Mouse (Mus musculus) retina, adult 2 months (tissue): ENCODE data around the gene Sgip1.

Experiments used
- DNase-seq: peaks from one replicate; pipeline ENCODE4 v3.0.0-alpha.2; 2012; ENCODE audit warnings: low read depth, low spot score

The Sgip1 gene

DNA sequence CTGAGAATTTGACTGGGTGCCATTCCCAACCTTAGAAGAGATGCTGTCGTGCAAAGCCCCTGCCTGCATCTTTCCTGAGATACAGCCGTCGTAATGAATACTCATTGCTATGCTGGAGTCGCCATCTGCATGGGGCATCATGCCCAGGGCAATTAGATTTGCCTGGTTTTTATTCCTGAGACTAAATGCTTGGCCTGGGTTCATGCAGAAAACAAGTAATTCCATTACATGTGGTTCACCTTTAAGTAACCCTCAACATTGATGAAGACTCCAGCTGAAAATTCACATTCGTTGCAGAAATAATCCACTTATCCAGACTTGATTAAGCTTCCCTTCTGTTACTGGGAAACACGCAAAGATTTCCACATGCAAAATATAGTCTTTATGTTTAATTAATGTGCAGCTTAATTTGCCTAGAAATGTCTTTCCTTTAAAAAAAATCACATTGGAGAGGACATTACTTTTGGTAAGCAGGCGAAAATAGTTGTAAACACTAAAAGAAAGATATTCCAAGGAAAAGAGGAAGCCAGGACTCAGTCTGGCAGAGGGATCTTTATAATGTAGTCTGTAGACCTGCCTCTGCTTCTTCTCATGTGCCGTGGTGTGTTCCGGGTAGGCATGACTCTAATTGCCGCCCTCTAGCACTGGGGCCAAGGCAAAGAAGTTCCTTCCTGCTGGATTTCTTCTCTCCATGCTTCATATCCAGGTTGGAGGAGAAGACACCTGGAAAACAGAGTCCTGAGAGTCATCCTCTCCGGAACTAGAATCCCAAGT lies 100.0 kb downstream of the Sgip1 start:
- DNase-seq = no peak

DNA sequence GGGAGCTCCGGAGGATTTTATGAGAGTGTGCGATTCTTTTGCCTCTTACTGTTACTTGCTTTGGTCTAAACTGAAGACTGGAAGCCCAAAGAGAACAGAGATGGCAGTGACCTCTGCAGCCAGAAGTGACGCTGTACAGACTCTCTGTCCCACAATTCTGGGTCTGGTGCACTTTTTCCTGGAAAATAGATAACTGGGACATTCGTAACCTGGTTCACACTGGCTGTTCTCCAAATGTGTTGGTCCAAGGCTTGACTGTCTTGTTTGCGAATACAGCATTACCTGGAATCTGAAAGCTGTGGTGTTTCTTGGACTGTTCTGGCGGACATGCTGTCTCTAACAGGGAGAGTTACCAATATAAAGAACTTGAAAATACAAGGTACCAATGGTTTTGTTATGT lies 109.4 kb downstream of the Sgip1 start:
- DNase-seq = no peak

DNA sequence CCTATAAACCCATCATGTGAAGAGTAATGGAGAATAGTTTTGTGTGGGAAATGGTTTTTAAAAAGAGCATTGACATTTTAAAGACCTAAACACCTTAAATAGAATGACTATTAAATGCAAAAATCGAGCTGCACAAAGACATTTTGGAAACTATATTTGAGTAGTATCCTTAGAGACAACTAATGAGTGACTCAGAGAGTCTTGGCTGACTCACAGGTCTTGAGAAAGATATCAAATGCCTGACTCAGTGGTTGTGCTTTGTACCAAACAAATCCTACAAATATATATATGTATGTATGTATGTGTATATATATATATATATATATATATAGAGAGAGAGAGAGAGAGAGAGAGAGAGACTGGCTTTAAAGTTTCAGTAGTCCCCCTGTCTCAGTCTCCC lies 110.1 kb downstream of the Sgip1 start:
- DNase-seq = no peak

DNA sequence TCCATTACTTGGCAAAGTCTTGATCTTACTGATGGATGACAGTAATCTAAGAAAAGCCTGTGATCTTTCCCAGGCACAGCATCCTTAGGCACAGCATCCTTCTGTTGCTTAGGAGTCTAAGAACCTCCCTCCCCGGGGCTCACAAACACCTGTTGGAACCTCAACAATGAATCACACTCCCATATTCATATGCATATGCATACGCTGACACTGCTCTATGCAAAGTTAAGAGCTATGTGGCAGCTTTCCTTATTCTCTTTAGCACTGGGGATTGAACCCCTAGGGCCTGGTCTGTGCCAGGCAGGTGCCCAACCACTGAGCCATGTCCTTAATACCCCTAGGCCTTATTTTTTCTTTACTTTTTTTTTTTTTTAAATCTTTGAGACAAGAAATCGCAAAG lies 111.2 kb downstream of the Sgip1 start:
- DNase-seq = no peak

DNA sequence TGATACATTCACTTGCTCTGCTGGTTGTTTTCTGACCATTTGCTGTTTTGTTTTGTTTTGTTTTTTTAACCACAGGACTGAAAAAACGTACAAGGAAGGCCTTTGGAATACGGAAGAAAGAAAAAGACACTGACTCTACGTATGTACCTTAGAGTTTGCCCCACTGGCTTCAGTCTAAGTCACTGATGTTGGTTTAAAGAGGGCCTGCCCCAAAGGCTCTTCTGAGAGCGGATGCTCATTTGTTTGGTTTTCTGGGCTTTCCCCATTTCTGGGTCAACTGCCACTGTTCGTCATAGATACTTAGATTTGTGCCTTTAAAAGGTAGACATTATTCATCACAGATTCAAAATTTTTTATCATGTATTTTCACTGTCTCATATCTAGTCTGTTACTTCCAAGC lies 111.7 kb downstream of the Sgip1 start:
- DNase-seq = no peak

DNA sequence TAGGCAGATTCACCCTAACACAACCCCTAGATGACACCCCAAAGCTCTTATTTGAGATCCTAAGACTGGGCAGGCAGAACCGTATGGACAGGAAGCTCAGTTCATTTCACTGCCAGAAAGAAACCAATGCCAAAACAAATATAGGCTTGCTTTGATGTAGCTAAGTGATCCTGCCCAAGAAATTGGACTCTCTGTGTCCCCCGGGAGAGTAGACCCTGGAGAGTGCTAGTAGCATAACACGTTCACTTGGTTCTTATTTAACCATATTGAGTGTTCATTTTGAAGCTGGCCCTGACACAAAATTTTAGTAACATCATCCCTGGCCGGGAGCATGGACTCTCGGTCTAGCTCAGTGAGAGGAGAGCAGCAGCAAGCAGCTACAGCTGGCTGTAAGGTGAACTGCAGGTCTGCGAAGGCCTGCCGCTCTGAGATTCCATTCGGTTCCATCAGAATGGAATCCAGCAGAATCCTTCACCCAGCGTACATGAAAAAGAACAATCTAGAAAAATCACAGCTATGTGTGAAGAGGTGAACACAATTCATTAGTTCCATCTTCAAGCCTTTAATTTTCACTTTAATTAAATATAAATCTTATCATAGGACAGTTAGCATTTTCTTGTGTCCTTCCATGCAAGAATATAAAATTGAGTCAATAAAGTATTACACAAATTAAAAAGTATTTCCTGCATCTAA lies 112.4 kb downstream of the Sgip1 start:
- no peak for DNase-seq

DNA sequence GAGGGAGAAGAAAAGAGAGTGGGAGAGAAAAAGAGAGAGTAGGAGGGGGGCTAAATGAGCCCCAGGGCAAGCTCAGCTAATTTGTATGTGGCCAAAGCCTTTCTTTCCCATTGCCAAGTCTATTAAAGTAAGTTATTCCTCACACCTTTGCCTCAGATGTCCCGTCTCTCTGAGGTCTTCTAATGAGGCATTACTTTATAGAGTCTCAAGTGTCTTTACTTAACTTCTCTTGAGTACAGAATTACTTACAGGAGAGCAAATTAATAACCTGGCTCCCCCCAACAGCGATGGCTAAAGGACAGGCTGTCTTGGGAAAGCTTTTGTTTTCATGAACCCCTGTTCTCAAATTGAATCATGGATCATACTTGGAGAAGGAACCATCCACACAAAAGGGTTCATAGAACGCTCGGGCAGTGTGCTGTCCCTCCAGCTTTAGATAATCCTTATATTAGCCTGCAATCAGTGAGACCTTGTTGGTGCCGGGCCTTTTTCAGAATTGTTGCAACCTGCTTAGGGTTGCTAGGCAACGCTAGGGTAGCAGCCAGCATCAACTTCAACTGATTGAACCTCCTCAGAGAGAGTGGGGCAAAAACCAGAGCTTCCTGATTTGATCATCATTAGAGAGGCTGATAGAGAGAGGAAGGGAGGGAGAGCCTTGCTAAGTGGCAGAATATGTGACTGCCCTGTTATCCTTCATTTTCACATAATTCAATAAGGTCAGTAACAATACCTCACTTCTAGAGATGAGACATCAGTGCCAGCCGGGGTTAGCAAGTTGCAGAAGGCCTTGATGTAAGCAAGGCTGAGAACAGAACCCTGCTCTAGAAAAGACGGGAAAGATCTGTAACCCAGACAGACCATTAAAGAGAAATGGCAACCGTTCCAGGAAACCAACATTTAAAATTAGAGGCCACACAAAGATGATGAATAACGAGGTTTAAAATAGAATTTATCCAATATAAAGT lies 114.1 kb downstream of the Sgip1 start:
- DNase-seq = peak; percentile 16

DNA sequence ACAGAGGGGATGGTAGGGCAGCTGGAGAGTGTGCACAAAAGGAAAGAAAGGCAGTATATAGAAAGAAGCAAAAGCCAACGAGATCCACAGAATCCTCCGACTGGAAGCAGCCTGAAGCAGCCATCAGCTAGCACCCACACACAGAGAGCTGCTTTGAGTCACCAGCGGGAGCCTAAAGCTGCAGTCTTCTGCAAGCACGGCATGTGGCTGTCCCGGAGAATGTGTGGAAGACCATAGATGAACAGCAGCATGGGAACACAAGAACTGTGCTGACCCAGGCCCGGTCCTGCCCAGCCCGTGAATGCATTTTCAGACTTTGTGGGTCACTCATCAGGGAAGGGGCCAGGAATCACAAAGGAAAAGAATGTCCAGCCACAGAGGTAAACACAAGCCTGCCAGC lies 115.0 kb downstream of the Sgip1 start:
- no peak for DNase-seq

DNA sequence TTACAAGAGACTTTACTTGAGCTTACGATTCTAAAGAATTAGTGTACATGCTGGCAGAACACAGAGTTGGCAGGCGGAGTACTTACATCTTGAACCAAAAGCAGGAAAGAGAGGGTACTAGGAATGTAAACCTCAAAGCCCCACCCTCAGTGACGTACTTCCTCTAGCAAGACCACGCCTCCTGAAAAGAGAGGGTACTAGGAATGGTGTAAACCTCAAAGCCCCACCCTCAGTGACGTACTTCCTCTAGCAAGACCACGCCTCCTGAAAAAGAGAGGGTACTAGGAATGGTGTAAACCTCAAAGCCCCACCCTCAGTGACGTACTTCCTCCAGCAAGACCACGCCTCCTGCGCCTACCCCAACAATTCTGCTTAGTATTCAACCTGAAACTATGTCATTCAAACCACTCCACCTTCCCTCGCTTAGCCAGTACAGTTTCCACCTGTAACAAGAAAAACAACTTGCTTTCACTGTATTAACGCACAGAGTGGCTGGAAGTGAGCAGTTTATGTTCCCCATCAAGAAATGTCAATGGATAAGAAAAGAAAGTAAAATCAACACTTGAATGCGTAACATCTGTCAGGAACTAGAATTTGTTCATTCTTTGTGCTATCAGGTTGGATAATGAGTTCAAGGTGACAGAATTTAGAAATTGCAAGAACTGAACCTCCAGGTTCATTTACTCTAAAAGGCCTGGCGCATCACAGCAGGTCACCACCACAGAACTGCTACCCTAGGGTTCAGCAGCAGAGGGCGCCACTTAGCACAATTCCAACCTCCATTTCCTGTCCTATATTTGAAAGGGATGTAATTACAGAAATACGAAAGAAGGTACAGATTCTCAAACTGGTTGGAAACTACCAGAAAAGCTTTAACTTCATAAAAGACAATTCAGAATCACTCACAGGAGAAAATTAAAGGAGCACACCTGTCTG lies 118.4 kb downstream of the Sgip1 start:
- peak; percentile 11 for DNase-seq

DNA sequence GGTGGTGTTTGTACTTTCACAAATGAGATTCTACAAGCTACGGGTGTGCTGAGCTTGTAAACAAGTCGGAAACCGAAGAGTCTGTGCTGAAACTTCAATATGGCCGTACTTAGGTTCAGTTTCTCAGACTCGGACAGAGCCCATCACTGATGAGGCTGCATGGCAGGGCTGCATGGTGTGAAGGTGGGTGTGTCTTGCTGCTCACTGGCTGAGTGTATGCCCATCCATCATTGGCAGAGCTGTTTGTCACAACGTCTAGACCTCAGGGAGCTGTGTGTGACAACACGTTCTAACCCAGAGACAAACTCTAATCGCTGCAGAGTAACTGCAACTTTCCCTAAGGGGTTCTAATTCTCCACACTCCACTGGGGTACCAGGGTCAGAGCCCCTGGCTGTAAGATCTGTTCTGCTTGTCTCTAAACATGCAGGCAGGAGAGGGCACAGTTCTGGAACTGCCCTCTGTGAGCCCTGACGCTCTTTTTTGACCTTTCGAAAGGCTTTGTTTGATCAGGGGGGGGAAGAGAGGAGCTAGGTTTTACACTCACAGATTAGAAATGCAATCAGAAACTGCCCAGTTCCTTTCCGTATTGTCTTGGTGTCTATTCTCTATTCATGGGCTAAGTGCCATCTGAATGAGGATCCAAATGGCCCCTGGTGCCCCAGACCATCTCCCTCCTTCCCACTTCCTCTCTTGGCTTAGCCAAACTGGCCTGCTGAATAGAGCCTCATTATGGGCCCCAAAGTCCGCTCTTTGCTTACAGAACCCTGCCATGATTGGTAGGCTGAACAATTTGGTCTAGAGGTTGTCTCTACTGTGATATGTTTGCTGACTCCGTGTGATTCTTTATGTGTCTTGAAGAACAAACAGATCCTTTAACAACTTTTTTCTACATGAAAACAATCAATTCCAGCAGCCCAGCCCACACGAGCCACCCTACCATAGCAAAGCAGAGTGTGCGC lies 121.9 kb downstream of the Sgip1 start:
- DNase-seq = no peak

DNA sequence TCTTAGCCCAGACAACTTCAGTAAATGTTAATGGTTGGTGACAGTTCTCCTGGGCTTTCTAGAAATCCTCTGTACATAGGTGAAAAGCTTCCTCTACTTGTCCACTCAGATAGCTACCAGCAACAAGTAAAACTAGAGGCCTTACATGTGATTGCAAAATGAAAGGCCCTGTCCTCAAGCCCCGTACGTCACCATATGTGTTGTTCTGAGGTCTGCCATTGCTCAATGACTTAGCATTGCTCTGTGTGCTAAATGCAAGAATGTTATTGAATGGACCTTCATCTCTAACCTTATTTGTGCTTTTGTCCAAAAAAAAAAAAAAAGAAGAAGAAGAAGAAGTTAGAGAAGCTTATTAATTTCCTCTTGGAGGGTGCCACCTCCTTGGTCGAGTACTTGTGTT lies 125.4 kb downstream of the Sgip1 start:
- no peak for DNase-seq

DNA sequence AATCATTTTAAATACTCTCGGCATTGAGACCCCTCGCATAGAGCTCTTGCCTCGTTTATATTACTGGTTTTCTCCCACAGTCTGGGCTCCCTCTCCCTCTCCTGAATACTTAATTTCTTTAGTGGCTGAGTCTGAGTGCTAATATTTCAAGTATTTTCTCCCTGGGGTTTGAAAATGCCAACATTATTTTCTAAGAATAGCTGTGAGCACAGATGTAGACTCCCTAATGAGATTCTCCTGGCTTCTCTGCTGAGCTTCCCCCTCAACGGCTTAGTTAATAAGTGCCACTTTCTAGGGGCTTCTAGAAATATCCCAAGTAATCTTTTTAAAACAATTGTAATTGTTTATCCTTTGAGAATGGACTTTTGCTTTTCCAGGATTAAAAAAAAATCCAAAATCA lies 130.2 kb downstream of the Sgip1 start:
- no peak for DNase-seq

DNA sequence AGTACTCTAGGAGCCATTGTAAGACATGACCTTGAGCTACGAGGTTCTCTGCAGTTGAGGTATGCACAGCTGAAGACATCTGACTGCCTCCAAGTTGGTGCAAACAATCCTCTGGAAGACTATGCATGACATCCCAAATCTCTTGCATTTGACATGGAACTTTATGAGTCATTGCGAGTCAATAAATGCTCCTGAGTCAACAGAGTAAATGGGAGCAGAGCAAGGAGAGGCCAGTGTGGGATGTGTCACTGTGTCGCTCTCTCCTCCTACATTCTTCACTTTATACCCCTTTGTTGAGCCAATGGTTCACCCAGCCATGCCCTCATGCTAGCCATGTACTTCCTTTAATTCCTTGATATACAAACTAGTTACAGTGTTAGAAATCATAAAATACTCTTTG lies 142.0 kb downstream of the Sgip1 start:
- DNase-seq = no peak

DNA sequence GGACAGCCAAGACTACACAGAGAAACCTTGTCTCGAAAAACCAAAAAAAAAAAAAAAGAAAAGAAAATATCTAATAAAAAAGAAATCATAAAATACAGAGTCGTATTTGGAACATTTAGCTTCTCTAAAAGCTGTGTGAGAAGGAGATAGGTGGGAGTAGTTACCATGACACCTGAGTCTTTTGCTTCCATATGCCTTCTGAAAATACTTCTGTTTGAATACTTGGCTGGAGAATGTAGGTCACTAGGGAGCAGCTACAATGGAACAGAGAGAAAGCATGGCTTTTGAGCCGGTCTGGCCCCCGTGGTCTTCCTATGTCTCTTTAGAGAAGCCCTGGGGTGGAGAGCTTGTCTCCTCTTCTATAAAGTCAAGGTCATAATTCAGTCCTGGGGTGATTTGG lies 143.1 kb downstream of the Sgip1 start:
- DNase-seq = no peak

DNA sequence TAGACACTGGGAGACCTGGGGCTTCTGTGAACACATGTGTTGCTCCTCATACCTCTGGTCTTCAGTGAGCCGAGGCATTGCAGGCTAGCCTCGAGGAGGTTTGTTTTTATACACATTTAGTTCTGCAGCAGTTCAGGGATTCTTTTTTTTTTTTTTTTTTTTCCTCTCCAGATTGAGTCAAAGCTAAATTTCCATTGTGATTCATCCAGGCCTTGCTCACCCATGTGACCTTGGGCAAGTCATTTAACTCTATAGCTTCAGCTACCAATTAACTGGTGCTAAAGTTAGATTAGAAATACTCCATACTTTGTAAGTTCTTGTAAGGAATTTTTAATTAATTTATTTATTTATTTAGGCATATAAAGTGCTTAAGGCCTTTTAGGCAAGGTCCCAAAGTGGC lies 145.4 kb downstream of the Sgip1 start:
- DNase-seq = no peak

DNA sequence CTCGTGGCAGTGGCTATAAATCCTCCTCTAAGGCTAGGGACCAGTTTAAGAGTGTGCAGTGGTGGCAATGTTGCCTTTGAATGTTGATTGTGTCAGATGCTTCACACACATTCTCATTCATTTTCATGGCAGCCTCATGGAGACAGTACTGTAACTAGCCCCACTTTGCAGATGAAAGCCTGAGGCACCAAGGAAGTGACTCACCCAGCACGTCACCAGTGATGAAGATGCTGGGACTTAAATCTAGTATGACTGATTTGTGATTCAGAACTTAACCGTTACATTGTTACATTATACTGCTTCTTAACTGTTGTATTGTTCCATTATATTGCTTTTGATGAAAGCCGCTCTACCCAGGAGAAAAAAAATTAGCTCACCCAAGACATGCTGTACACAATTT lies 145.8 kb downstream of the Sgip1 start:
- no peak for DNase-seq

DNA sequence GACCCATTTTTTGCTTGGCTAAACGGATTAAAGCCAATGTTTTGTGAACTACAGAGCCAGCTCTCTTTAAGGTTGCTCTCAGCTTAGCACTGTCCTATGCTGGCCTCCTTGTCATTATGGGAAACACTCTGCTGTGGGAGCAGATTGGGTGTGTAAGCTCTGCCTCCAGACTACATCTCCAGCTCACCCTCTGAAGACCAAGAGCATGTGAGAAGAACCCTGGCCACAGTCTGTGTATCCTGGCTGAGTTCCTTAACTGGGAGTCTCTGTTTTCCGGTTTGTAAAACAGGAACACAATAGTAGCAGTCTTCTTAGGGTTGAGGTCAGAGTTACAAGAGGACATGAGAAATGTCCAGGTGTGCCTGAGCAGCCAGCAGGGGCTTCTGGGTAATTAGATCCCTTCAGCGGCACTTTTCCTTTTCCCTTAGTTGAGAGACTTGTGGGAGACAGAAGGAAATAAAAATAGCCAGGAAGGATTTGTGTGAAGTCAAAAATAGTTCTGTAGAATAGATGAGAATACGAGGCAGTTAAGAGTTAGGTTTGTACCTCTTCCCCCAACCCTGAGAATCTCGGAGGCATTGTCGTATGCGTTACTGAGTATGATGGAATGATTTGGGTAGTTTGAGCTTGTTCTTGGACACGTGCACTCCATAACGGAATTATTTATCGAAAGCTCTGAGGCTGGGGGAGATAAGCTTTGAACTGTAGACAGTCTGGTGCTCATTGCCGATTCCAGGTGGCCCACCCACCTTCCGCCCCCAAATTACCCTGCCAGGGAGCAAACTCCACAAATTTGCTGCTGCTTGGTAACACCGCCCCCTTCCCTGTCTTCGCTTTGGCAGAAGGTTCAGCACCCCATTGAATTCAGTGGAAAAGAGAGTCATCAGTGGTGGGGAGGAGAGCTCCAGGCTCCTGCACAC lies 146.9 kb downstream of the Sgip1 start:
- no peak for DNase-seq

DNA sequence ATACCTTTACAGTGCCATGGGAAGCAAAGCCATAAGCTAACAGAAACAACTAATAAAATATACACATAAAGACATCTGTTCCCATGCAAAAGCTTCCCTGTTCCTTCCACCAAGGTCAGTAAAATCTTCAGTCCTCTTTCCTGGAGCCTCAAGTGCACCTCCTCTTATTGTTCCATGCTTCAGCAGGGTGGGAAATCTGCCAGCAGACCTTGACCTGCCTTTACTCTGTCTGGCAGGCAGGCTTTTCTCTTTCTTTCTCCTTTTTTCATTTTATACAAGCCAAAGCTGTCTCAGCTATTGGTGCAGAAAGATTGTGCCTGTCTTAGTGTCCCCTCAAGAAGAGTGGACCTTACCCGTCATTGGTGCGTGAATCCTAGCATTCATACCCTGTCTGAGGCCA lies 154.8 kb downstream of the Sgip1 start:
- no peak for DNase-seq

DNA sequence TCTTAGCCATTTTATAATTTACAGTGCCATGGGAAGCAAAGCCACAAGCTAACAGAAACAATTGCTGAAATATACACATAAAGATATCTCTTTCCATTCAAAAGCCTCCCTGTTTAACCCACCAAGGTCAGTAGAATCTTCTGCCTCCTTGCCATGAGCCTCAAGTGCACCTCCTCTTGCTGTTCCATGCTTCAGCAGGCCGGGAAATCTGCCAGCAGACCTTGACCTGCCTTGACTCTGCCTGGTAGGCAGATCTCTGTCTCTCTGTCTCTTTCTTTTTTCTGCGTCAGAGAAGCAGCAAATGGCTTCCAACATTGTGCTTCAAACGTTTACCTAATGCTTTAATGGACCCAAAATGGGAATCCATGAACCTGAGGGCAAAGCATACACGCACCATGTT lies 157.9 kb downstream of the Sgip1 start:
- no peak for DNase-seq
